Mouse (Mus musculus) A20 (cell line): ENCODE data around the gene Mapre3.

Experiments used
- DNase-seq: peaks from one replicate; pipeline ENCODE4 v3.0.0-alpha.2; 2011; ENCODE audit warnings: low read depth, low spot score

Mapre3 gene

GRCm38 (mm10) chr5:30824124-30824988 is 9.9 kb downstream of the Mapre3 start:
- DNase-seq: no peak

- no peak for DNase-seq
Observed at GRCm38 (mm10) chr5:30825166-30825565, 10.7 kb downstream of the Mapre3 start.

GRCm38 (mm10) chr5:30825821-30826220 is 11.4 kb downstream of the Mapre3 start:
- no peak for DNase-seq

GRCm38 (mm10) chr5:30833416-30833815 is 19.0 kb downstream of the Mapre3 start:
- no peak for DNase-seq

GRCm38 (mm10) chr5:30839731-30840130 is 25.3 kb downstream of the Mapre3 start:
- DNase-seq: no peak

GRCm38 (mm10) chr5:30841896-30842295 is 27.5 kb downstream of the Mapre3 start:
- no peak for DNase-seq

GRCm38 (mm10) chr5:30849891-30850555 is 35.6 kb downstream of the Mapre3 start:
- DNase-seq: no peak

- no peak for DNase-seq
Observed at GRCm38 (mm10) chr5:30850556-30850925, 36.1 kb downstream of the Mapre3 start.

- no peak for DNase-seq
Observed at GRCm38 (mm10) chr5:30853522-30853921, 39.1 kb downstream of the Mapre3 start.

GRCm38 (mm10) chr5:30855674-30856073 is 41.2 kb downstream of the Mapre3 start:
- peak; percentile 35 for DNase-seq

- peak; percentile 20 for DNase-seq
Observed at GRCm38 (mm10) chr5:30856124-30856523, 41.7 kb downstream of the Mapre3 start.

GRCm38 (mm10) chr5:30863852-30864251 is 49.4 kb downstream of the Mapre3 start:
- DNase-seq: peak; percentile 29

- no peak for DNase-seq
Observed at GRCm38 (mm10) chr5:30864322-30864721, 49.9 kb downstream of the Mapre3 start.

GRCm38 (mm10) chr5:30866871-30867270 is 52.4 kb downstream of the Mapre3 start:
- peak; percentile 82 for DNase-seq

- no peak for DNase-seq
Observed at GRCm38 (mm10) chr5:30867712-30868111, 53.3 kb downstream of the Mapre3 start, which contains the start of gene Tmem214. Gene Tmem214, plus strand, starts transcription at chr5:30868012.

GRCm38 (mm10) chr5:30868981-30869380 is 54.5 kb downstream of the Mapre3 start:
- no peak for DNase-seq

- peak; percentile 92 for DNase-seq
Observed at GRCm38 (mm10) chr5:30869405-30870130, 55.1 kb downstream of the Mapre3 start.

- no peak for DNase-seq
Observed at GRCm38 (mm10) chr5:30870131-30870406, 55.6 kb downstream of the Mapre3 start.

GRCm38 (mm10) chr5:30872574-30872973 is 58.1 kb downstream of the Mapre3 start:
- DNase-seq: no peak

GRCm38 (mm10) chr5:30874365-30874764 is 59.9 kb downstream of the Mapre3 start:
- no peak for DNase-seq

- DNase-seq: no peak
Observed at GRCm38 (mm10) chr5:30878616-30879015, 64.2 kb downstream of the Mapre3 start.

- no peak for DNase-seq
Observed at GRCm38 (mm10) chr5:30879347-30879943, 65.0 kb downstream of the Mapre3 start.
